Mouse (Mus musculus) limb, embryonic 11.5 days (tissue): ENCODE results near the gene Parp3. TPM values are rescaled to one million over a fixed set of nuclear protein-coding genes. Genes with fewer than 3 reads are reported as not detected.
"Not testable (repeated sequence)": the region's sequence is repeated elsewhere in the genome, so short reads cannot be mapped to it uniquely, and the experiment has no call there.

Source experiments
- ATAC-seq: fragments of 200-750 bp; cut with Nextera tagmentation; 2 replicates; pipeline ENCODE4 v1.8.0; 2017; ENCODE audit warnings: low read depth; ENCODE audit not compliant: insufficient number of reproducible peaks, low FRiP score, low TSS enrichment
- DNase-seq: peaks from one replicate; pipeline ENCODE4 v3.0.0-alpha.2; 2015; ENCODE audit warnings: low spot score
- H3K27ac ChIP-seq: fragments of 300-500 bp; sonication (generic); replicated peaks from 2 replicates; pipeline ENCODE4 v1.5.1; 2014; ENCODE audit warnings: low read depth, mild to moderate bottlenecking, low read length
- H3K27me3 ChIP-seq: fragments of 300-500 bp; sonication (generic); 2 replicates; pipeline ENCODE4 v1.6.1; 2014; ENCODE audit warnings: mild to moderate bottlenecking, low read length, mixed read lengths; ENCODE audit not compliant: control insufficient read depth, insufficient read depth
- H3K36me3 ChIP-seq: fragments of 300-500 bp; sonication (generic); 2 replicates; pipeline ENCODE4 v1.6.1; 2014; ENCODE audit warnings: mild to moderate bottlenecking, low read length, moderate library complexity, mixed read lengths; ENCODE audit not compliant: control insufficient read depth, insufficient read depth
- H3K4me1 ChIP-seq: fragments of 300-500 bp; sonication (generic); 2 replicates; pipeline ENCODE4 v1.6.1; 2014; ENCODE audit warnings: low read length, mixed read lengths; ENCODE audit not compliant: control insufficient read depth, insufficient read depth
- H3K4me2 ChIP-seq: fragments of 300-500 bp; sonication (generic); 2 replicates; pipeline ENCODE4 v1.6.1; 2014; ENCODE audit warnings: low read depth, mild to moderate bottlenecking, moderate library complexity; ENCODE audit not compliant: severe bottlenecking
- H3K4me3 ChIP-seq: fragments of 300-500 bp; sonication (generic); 2 replicates; pipeline ENCODE4 v1.5.1; 2014; ENCODE audit warnings: low read depth, low read length
- H3K9ac ChIP-seq: fragments of 300-500 bp; sonication (generic); 2 replicates; pipeline ENCODE4 v1.6.1; 2014; ENCODE audit warnings: mild to moderate bottlenecking, low read length
- H3K9me3 ChIP-seq: fragments of 300-500 bp; sonication (generic); 2 replicates; pipeline ENCODE4 v1.6.1; 2016; ENCODE audit warnings: low read length; ENCODE audit not compliant: control insufficient read depth
- WGBS: fragments of 180-500 bp; shearing (Covaris S2); extraction: QIAGEN DNeasy Blood & Tissue Kit; methylation state at CpG from one replicate; pipeline ENCODE4 v1.1.7; 2014; 5-methylcytosine and 5-hydroxymethylcytosine counted together
- polyA plus RNA-seq: library from polyadenylated mRNA; unstranded; fragments of >200 nt; fragmentation: Nextera tagmentation; extraction: Ambion mirVana; gene quantifications from 2 replicates; pipeline ENCODE4 v1.2.1, GENCODE M21; 2014

Parp3 gene
- polyA plus RNA-seq, 1 experiment from 2014 or later = 2.0 TPM

GRCm38 (mm10) chr9:106501846-106502245 lies 25.1 kb upstream of the Parp3 start:
- Histone ChIP-seq H3K4me3 (no peak overlapping the region), H3K4me2 (no peak overlapping the region), H3K9ac (no peak overlapping the region), H3K4me1 (no peaks in the 10 kb centered on the region), H3K27me3 (no peaks in the 10 kb centered on the region), H3K9me3 (no peaks in the 10 kb centered on the region), H3K36me3 (no peaks in the 10 kb centered on the region), H3K27ac (no peak overlapping the region)
- ATAC-seq = no peak
- WGBS = 88% methylated on average over 22 of the region's 22 CpGs
- no peak for DNase-seq

GRCm38 (mm10) chr9:106499667-106500066 lies 22.9 kb upstream of the Parp3 start, which contains the start of gene Iqcf1:
Iqcf1 (plus strand) TSS chr9:106499967.
- no peaks in the 10 kb centered on the region for H3K27me3 ChIP-seq
- DNase-seq = no peak
- no peaks in the 10 kb centered on the region for H3K4me1 ChIP-seq
- H3K9me3 ChIP-seq = no peaks in the 10 kb centered on the region
- no peak for ATAC-seq
- WGBS = 96% methylated on average over 6 of the region's 6 CpGs
- H3K27ac ChIP-seq = no peak within 1 kb of the TSS
- H3K9ac ChIP-seq = no peak within 1 kb of the TSS
- H3K4me3 ChIP-seq = no peak within 1 kb of the TSS
- H3K36me3 ChIP-seq = no peaks in the 10 kb centered on the region
- H3K4me2 ChIP-seq = no peak within 1 kb of the TSS

- H3K4me1 ChIP-seq, H3K27me3 ChIP-seq, H3K27ac ChIP-seq, H3K9ac ChIP-seq, H3K4me2 ChIP-seq, ATAC-seq, H3K9me3 ChIP-seq, H3K4me3 ChIP-seq, DNase-seq: not testable (repeated sequence)
- 85% methylated on average over 6 of the region's 6 CpGs for WGBS
- H3K36me3 ChIP-seq = peaks cover 16% of the 10 kb centered on the region
These were observed 10.9 kb upstream of the Parp3 start for GRCm38 (mm10) chr9:106487602-106488001.

- 88% methylated on average over 10 of the region's 10 CpGs for WGBS
- no peaks in the 10 kb centered on the region for H3K4me1 ChIP-seq
- H3K4me3 ChIP-seq = no peak overlapping the region
- no peak overlapping the region for H3K27ac ChIP-seq
- ATAC-seq = no peak
- DNase-seq = no peak
- H3K9ac ChIP-seq = no peak overlapping the region
- H3K4me2 ChIP-seq = no peak overlapping the region
- no peaks in the 10 kb centered on the region for H3K27me3 ChIP-seq
- H3K9me3 ChIP-seq = no peaks in the 10 kb centered on the region
- H3K36me3 ChIP-seq = peaks cover 22% of the 10 kb centered on the region
These were observed 8.3 kb upstream of the Parp3 start for GRCm38 (mm10) chr9:106485076-106485475.

GRCm38 (mm10) chr9:106483606-106484005 lies 6.9 kb upstream of the Parp3 start:
- Histone ChIP-seq H3K4me3 (no peak overlapping the region), H3K9me3 (no peaks in the 10 kb centered on the region), H3K36me3 (peaks cover 22% of the 10 kb centered on the region), H3K27ac (no peak overlapping the region), H3K9ac (no peak overlapping the region), H3K27me3 (no peaks in the 10 kb centered on the region), H3K4me2 (no peak overlapping the region), H3K4me1 (no peaks in the 10 kb centered on the region)
- 92% methylated on average over 17 of the region's 17 CpGs for WGBS
- no peak for ATAC-seq
- no peak for DNase-seq

- H3K4me2 ChIP-seq = no peak overlapping the region
- peaks cover 2% of the 10 kb centered on the region; the same call in 1 of the 2 replicates for H3K4me1 ChIP-seq
- H3K27ac ChIP-seq = no peak overlapping the region
- H3K36me3 ChIP-seq = peaks cover 22% of the 10 kb centered on the region
- no peak for DNase-seq
- H3K9ac ChIP-seq = no peak overlapping the region
- H3K4me3 ChIP-seq = no peak overlapping the region
- 95% methylated on average over 10 of the region's 10 CpGs for WGBS
- ATAC-seq = no peak
- H3K27me3 ChIP-seq = no peaks in the 10 kb centered on the region
- H3K9me3 ChIP-seq = no peaks in the 10 kb centered on the region
These were observed 6.4 kb upstream of the Parp3 start for GRCm38 (mm10) chr9:106483136-106483535.

- Histone ChIP-seq H3K9me3 (no peaks in the 10 kb centered on the region), H3K4me2 (no peak overlapping the region), H3K4me1 (peaks cover 7% of the 10 kb centered on the region; the same call in 1 of the 2 replicates), H3K27me3 (no peaks in the 10 kb centered on the region), H3K27ac (no peak overlapping the region), H3K9ac (no peak overlapping the region), H3K36me3 (peaks cover 22% of the 10 kb centered on the region), H3K4me3 (no peak overlapping the region)
- WGBS = 88% methylated on average over 17 of the region's 17 CpGs
- ATAC-seq (no peak), DNase-seq (no peak)
These were observed 5.9 kb upstream of the Parp3 start for GRCm38 (mm10) chr9:106482578-106483115.

- DNase-seq (no peak), ATAC-seq (no peak)
- H3K9ac ChIP-seq = no peak overlapping the region
- no peaks in the 10 kb centered on the region for H3K27me3 ChIP-seq
- no peak overlapping the region for H3K4me2 ChIP-seq
- 91% methylated on average over 13 of the region's 13 CpGs for WGBS
- no peak overlapping the region for H3K4me3 ChIP-seq
- no peaks in the 10 kb centered on the region for H3K9me3 ChIP-seq
- no peak overlapping the region for H3K27ac ChIP-seq
- peaks cover 8% of the 10 kb centered on the region; the same call in 1 of the 2 replicates for H3K4me1 ChIP-seq
- H3K36me3 ChIP-seq = peaks cover 22% of the 10 kb centered on the region
These were observed 4.9 kb upstream of the Parp3 start for GRCm38 (mm10) chr9:106481676-106482075.

- no peak overlapping the region for H3K27ac ChIP-seq
- H3K4me2 ChIP-seq = no peak overlapping the region
- no peak overlapping the region for H3K4me3 ChIP-seq
- no peaks in the 10 kb centered on the region for H3K9me3 ChIP-seq
- WGBS = 94% methylated on average over 15 of the region's 15 CpGs
- H3K4me1 ChIP-seq = peaks cover 8% of the 10 kb centered on the region
- no peak for DNase-seq
- peaks cover 22% of the 10 kb centered on the region for H3K36me3 ChIP-seq
- no peak for ATAC-seq
- H3K27me3 ChIP-seq = no peaks in the 10 kb centered on the region
- H3K9ac ChIP-seq = no peak overlapping the region
These were observed 4.3 kb upstream of the Parp3 start for GRCm38 (mm10) chr9:106481075-106481474.
